Mouse (Mus musculus): Measurements from ENCODE around the gene Cacna2d4. TPM values are rescaled to one million over a fixed set of nuclear protein-coding genes. Genes with fewer than 3 reads are reported as not detected.
"Not testable (repeated sequence)": the region's sequence is repeated elsewhere in the genome, so short reads cannot be mapped to it uniquely, and the experiment has no call there.

Gene Cacna2d4
- polyA plus RNA-seq, 1 experiment from 2014 or later, result not detected

DNA sequence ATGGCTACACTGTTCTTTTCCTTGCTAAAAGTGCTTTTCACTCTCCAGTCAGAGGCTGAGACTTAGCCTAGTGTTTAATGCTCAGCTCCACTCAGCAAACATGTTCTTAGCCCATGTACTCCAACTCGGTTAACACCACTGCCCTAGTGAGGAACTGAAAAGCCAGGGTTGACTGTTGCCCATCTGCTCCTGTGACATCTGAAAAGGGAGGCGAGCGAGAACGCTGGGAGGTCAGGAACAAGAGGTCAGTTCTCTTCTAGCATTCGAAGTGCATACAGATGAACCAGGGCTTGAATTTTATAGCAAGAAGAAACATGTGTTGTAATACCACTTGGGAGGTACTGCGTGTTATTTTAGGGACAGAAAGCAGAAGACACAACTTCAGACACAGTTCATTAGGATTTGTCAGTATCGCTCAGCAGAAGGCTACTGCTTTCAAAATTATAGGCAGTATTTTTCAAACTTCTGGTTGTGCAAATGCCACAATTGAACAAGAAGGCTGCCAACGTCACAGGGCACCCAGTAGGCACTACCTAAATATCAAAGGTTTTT is 121.8 kb downstream of the Cacna2d4 start:
- no peak for ATAC-seq (ENCODE audit: low read depth)
- Histone ChIP-seq H3K27ac (ENCODE audit: low read length) (no peak overlapping the region), H3K27me3 (ENCODE audit: control insufficient read depth, insufficient read depth, low read depth, low read length) (no peaks in the 10 kb centered on the region), H3K4me1 (replicated peaks; ENCODE audit: control insufficient read depth, insufficient read depth, low read length) (no peaks in the 10 kb centered on the region), H3K4me3 (ENCODE audit: low read length) (no peak overlapping the region), H3K36me3 (ENCODE audit: control insufficient read depth, insufficient read depth, low read length) (peaks cover 38% of the 10 kb centered on the region), H3K4me2 (ENCODE audit: low read depth, low read length) (no peak overlapping the region), H3K9ac (ENCODE audit: low read length) (no peak overlapping the region), H3K9me3 (ENCODE audit: control insufficient read depth, low read length) (no peaks in the 10 kb centered on the region)
- WGBS, result 93% methylated on average over 8 of the region's 8 CpGs

GRCm38 (mm10) chr6:119360250-119360649 is 123.9 kb downstream of the Cacna2d4 start:
- ATAC-seq (ENCODE audit: low read depth); H3K27ac ChIP-seq (ENCODE audit: low read length); H3K4me1 ChIP-seq (replicated peaks; ENCODE audit: control insufficient read depth, insufficient read depth, low read length); H3K9me3 ChIP-seq (ENCODE audit: control insufficient read depth, low read length); H3K4me3 ChIP-seq (ENCODE audit: low read length); H3K27me3 ChIP-seq (ENCODE audit: control insufficient read depth, insufficient read depth, low read depth, low read length); H3K4me2 ChIP-seq (ENCODE audit: low read depth, low read length); H3K9ac ChIP-seq (ENCODE audit: low read length): not testable (repeated sequence)
- peaks cover 34% of the 10 kb centered on the region for H3K36me3 ChIP-seq (ENCODE audit: control insufficient read depth, insufficient read depth, low read length)
- 85% methylated on average over 6 of the region's 6 CpGs for WGBS

GRCm38 (mm10) chr6:119360925-119361702 is 124.8 kb downstream of the Cacna2d4 start:
- no peak for ATAC-seq (ENCODE audit: low read depth)
- Histone ChIP-seq H3K9me3 (ENCODE audit: control insufficient read depth, low read length) (no peaks in the 10 kb centered on the region), H3K27ac (ENCODE audit: low read length) (no peak overlapping the region), H3K4me3 (ENCODE audit: low read length) (no peak overlapping the region), H3K36me3 (ENCODE audit: control insufficient read depth, insufficient read depth, low read length) (peaks cover 31% of the 10 kb centered on the region), H3K27me3 (ENCODE audit: control insufficient read depth, insufficient read depth, low read depth, low read length) (no peaks in the 10 kb centered on the region), H3K4me2 (ENCODE audit: low read depth, low read length) (no peak overlapping the region), H3K9ac (ENCODE audit: low read length) (no peak overlapping the region), H3K4me1 (replicated peaks; ENCODE audit: control insufficient read depth, insufficient read depth, low read length) (no peaks in the 10 kb centered on the region)
- 84% methylated on average over 3 of the region's 3 CpGs for WGBS

DNA sequence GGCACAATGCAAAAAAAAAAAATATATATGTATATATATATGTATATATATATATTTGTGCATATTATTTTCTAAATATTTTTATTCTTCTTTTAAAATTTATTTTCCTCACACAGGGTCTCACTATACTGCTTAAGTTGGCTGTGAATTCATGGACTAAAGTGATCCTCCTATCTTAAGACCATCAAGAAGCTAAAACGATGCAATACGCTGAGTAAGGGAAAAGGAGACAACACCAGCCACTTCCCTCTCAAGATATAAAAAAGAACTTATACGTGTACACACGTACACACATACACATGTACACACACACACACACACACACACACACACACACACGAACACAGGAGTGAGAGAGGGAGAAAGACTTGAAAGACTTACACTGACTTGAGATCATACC is 127.3 kb downstream of the Cacna2d4 start:
- Histone ChIP-seq H3K9me3 (ENCODE audit: control insufficient read depth, low read length) (no peaks in the 10 kb centered on the region), H3K27ac (ENCODE audit: low read length) (no peak overlapping the region)

GRCm38 (mm10) chr6:119366800-119367199 is 130.5 kb downstream of the Cacna2d4 start:
- H3K27ac ChIP-seq (ENCODE audit: low read length); H3K9ac ChIP-seq (ENCODE audit: low read length); H3K4me3 ChIP-seq (ENCODE audit: low read length); ATAC-seq (ENCODE audit: low read depth); H3K27me3 ChIP-seq (ENCODE audit: control insufficient read depth, insufficient read depth, low read depth, low read length); H3K9me3 ChIP-seq (ENCODE audit: control insufficient read depth, low read length); H3K4me1 ChIP-seq (replicated peaks; ENCODE audit: control insufficient read depth, insufficient read depth, low read length); H3K4me2 ChIP-seq (ENCODE audit: low read depth, low read length): not testable (repeated sequence)
- peaks cover 11% of the 10 kb centered on the region for H3K36me3 ChIP-seq (ENCODE audit: control insufficient read depth, insufficient read depth, low read length)
- WGBS, result 75% methylated on average over 3 of the region's 4 CpGs

More for the DNA sequence above, 127.3 kb downstream of the Cacna2d4 start:
- Histone ChIP-seq H3K27me3 (ENCODE audit: control insufficient read depth, insufficient read depth, low read depth, low read length) (no peaks in the 10 kb centered on the region), H3K9ac (ENCODE audit: low read length) (no peak overlapping the region), H3K36me3 (ENCODE audit: control insufficient read depth, insufficient read depth, low read length) (peaks cover 22% of the 10 kb centered on the region), H3K4me1 (replicated peaks; ENCODE audit: control insufficient read depth, insufficient read depth, low read length) (no peaks in the 10 kb centered on the region), H3K4me2 (ENCODE audit: low read depth, low read length) (no peak overlapping the region), H3K4me3 (ENCODE audit: low read length) (no peak overlapping the region)
- WGBS, result 85% methylated on average over 5 of the region's 5 CpGs
- ATAC-seq (ENCODE audit: low read depth), result no peak

GRCm38 (mm10) chr6:119367382-119367781 is 131.1 kb downstream of the Cacna2d4 start:
- H3K36me3 ChIP-seq (ENCODE audit: control insufficient read depth, insufficient read depth, low read length), result peaks cover 11% of the 10 kb centered on the region
- H3K9me3 ChIP-seq (ENCODE audit: control insufficient read depth, low read length), result no peaks in the 10 kb centered on the region
- 73% methylated on average over 2 of the region's 2 CpGs for WGBS
- H3K9ac ChIP-seq (ENCODE audit: low read length), result no peak overlapping the region
- H3K4me2 ChIP-seq (ENCODE audit: low read depth, low read length), result no peak overlapping the region
- no peak overlapping the region for H3K27ac ChIP-seq (ENCODE audit: low read length)
- no peak overlapping the region for H3K4me3 ChIP-seq (ENCODE audit: low read length)
- no peaks in the 10 kb centered on the region for H3K27me3 ChIP-seq (ENCODE audit: control insufficient read depth, insufficient read depth, low read depth, low read length)
- no peak for ATAC-seq (ENCODE audit: low read depth)
- no peaks in the 10 kb centered on the region for H3K4me1 ChIP-seq (replicated peaks; ENCODE audit: control insufficient read depth, insufficient read depth, low read length)

- H3K27me3 ChIP-seq (ENCODE audit: control insufficient read depth, insufficient read depth, low read depth, low read length), result no peaks in the 10 kb centered on the region
- no peak for ATAC-seq (ENCODE audit: low read depth)
- H3K27ac ChIP-seq (ENCODE audit: low read length), result no peak overlapping the region
- no peak overlapping the region for H3K9ac ChIP-seq (ENCODE audit: low read length)
- H3K4me1 ChIP-seq (replicated peaks; ENCODE audit: control insufficient read depth, insufficient read depth, low read length), result no peaks in the 10 kb centered on the region
- peaks cover 2% of the 10 kb centered on the region; the same call in 1 of the 2 replicates for H3K36me3 ChIP-seq (ENCODE audit: control insufficient read depth, insufficient read depth, low read length)
- no peak overlapping the region for H3K4me3 ChIP-seq (ENCODE audit: low read length)
- no peaks in the 10 kb centered on the region for H3K9me3 ChIP-seq (ENCODE audit: control insufficient read depth, low read length)
- no peak overlapping the region for H3K4me2 ChIP-seq (ENCODE audit: low read depth, low read length)
Observed at GRCm38 (mm10) chr6:119371624-119372023, 135.3 kb downstream of the Cacna2d4 start.

DNA sequence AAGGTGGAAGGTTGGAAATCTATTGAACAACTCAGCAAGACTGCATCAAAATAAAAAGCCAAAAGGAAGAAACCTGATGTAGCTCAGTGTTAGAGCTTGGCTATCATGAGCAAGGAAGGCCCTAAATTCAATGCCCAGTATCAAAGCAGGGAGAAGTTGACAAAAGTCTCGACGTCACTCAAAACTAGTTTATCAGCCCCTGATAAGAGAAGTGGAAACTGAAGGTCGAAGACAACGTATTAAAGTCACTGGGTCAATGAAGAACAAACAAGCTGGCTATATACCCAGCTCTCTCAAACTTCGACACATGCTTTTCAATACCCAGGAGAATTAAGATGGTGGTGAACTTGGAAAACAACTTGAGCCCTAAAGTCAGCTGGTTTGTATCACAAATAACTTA is 135.9 kb downstream of the Cacna2d4 start:
- Histone ChIP-seq H3K4me3 (ENCODE audit: low read length) (no peak overlapping the region), H3K27me3 (ENCODE audit: control insufficient read depth, insufficient read depth, low read depth, low read length) (no peaks in the 10 kb centered on the region), H3K4me1 (replicated peaks; ENCODE audit: control insufficient read depth, insufficient read depth, low read length) (no peaks in the 10 kb centered on the region), H3K9ac (ENCODE audit: low read length) (no peak overlapping the region), H3K27ac (ENCODE audit: low read length) (no peak overlapping the region), H3K36me3 (ENCODE audit: control insufficient read depth, insufficient read depth, low read length) (peaks cover 2% of the 10 kb centered on the region; the same call in 1 of the 2 replicates), H3K9me3 (ENCODE audit: control insufficient read depth, low read length) (no peaks in the 10 kb centered on the region), H3K4me2 (ENCODE audit: low read depth, low read length) (no peak overlapping the region)
- ATAC-seq (ENCODE audit: low read depth), result no peak
- 28% methylated on average over 5 of the region's 5 CpGs for WGBS

GRCm38 (mm10) chr6:119373000-119373705 is 136.8 kb downstream of the Cacna2d4 start:
- no peaks in the 10 kb centered on the region for H3K9me3 ChIP-seq (ENCODE audit: control insufficient read depth, low read length)
- H3K27me3 ChIP-seq (ENCODE audit: control insufficient read depth, insufficient read depth, low read depth, low read length), result no peaks in the 10 kb centered on the region
- H3K4me1 ChIP-seq (replicated peaks; ENCODE audit: control insufficient read depth, insufficient read depth, low read length), result peaks cover 4% of the 10 kb centered on the region
- H3K4me2 ChIP-seq (ENCODE audit: low read depth, low read length), result no peak overlapping the region
- H3K9ac ChIP-seq (ENCODE audit: low read length), result no peak overlapping the region
- no peak for ATAC-seq (ENCODE audit: low read depth)
- no peak overlapping the region for H3K4me3 ChIP-seq (ENCODE audit: low read length)
- no peak overlapping the region for H3K27ac ChIP-seq (ENCODE audit: low read length)
- H3K36me3 ChIP-seq (ENCODE audit: control insufficient read depth, insufficient read depth, low read length), result no peaks in the 10 kb centered on the region

All from lung, embryonic 16.5 days (tissue).